29 mouse cellular contexts compared by ENCODE assay signal in genomic region chr14:24760926-24761325, GRCm38 (mm10).
A peak's percentile ranks its signal among the peaks of the same experiment; 100 is the strongest.
DNase-seq lines count a peak whose midpoint lies in the region; ATAC-seq and TF ChIP-seq lines count a peak whose summit lies in the region.
"Had no signal": no experiment of that assay in that cellular context is flagged by ENCODE, and none has a peak within 500 bp of the region (broad histone marks: within the 10 kb centered on the region; RNA-seq: fewer than 3 reads in every experiment).

No protein-coding gene starts in this region.

- no peaks in the 10 kb centered on the region for H3K9me3 ChIP-seq in hindbrain, embryonic 10.5 days
- H3K9me3 ChIP-seq in hindbrain, postnatal 0 days (ENCODE audit: low read length) = no peaks in the 10 kb centered on the region
- H3K9me3 ChIP-seq in forebrain, embryonic 16.5 days (ENCODE audit: control insufficient read depth, low read length) = no peaks in the 10 kb centered on the region
- no peaks in the 10 kb centered on the region for H3K9me3 ChIP-seq in midbrain, embryonic 12.5 days
- H3K9me3 ChIP-seq: embryonic facial prominence, embryonic 12.5 days; heart, embryonic 15.5 days; intestine, embryonic 15.5 days; limb, embryonic 15.5 days; liver, embryonic 15.5 days; lung, embryonic 15.5 days; megakaryocyte, embryonic 14.5 days; neural tube, embryonic 12.5 days; stomach, embryonic 15.5 days had no signal

- peak overlapping the region; percentile 53 for H3K27ac ChIP-seq in hindbrain, embryonic 10.5 days
- H3K27ac ChIP-seq in hindbrain, postnatal 0 days = no peak overlapping the region
- peak overlapping the region; percentile 24; the same call in 1 of the 2 replicates for H3K27ac ChIP-seq in forebrain, embryonic 16.5 days (ENCODE audit: low read length)
- peak overlapping the region; percentile 39 for H3K27ac ChIP-seq in midbrain, embryonic 12.5 days (replicated peaks)
- H3K27ac ChIP-seq: embryonic facial prominence, embryonic 12.5 days; heart, embryonic 15.5 days; intestine, embryonic 15.5 days; left cerebral cortex, adult 2 months; limb, embryonic 15.5 days; liver, embryonic 15.5 days; lung, embryonic 15.5 days; neural tube, embryonic 12.5 days; stomach, embryonic 15.5 days had no signal

- H3K4me2 ChIP-seq in hindbrain, postnatal 0 days (ENCODE audit: low read depth, low read length) = no peak overlapping the region
- H3K4me2 ChIP-seq in forebrain, embryonic 16.5 days (ENCODE audit: low read length) = no peak overlapping the region
- H3K4me2 ChIP-seq in midbrain, embryonic 12.5 days (replicated peaks) = no peak overlapping the region
- H3K4me2 ChIP-seq: embryonic facial prominence, embryonic 12.5 days; heart, embryonic 15.5 days; intestine, embryonic 15.5 days; limb, embryonic 15.5 days; liver, embryonic 15.5 days; lung, embryonic 15.5 days; neural tube, embryonic 12.5 days; stomach, embryonic 15.5 days had no signal

- H3K4me3 ChIP-seq in hindbrain, embryonic 10.5 days = no peak overlapping the region
- no peak overlapping the region for H3K4me3 ChIP-seq in hindbrain, postnatal 0 days (ENCODE audit: low read length)
- no peak overlapping the region for H3K4me3 ChIP-seq in forebrain, embryonic 16.5 days (replicated peaks; ENCODE audit: low read length)
- H3K4me3 ChIP-seq in midbrain, embryonic 12.5 days = no peak overlapping the region
- H3K4me3 ChIP-seq: embryonic facial prominence, embryonic 12.5 days; erythroblast, embryonic 14.5 days; gastrocnemius, adult 2 months; heart, embryonic 15.5 days; intestine, embryonic 15.5 days; left cerebral cortex, adult 2 months; limb, embryonic 15.5 days; liver, embryonic 15.5 days; lung, embryonic 15.5 days; neural tube, embryonic 12.5 days; stomach, embryonic 15.5 days had no signal

- intact Hi-C loops in heart, postnatal 25 days (cut with DNase I) = no loop called here

- H3K9ac ChIP-seq in hindbrain, postnatal 0 days (replicated peaks; ENCODE audit: low read length) = no peak overlapping the region
- H3K9ac ChIP-seq in forebrain, embryonic 16.5 days (replicated peaks; ENCODE audit: low read depth, low read length) = no peak overlapping the region
- H3K9ac ChIP-seq in midbrain, embryonic 12.5 days (replicated peaks) = no peak overlapping the region
- H3K9ac ChIP-seq: embryonic facial prominence, embryonic 12.5 days; heart, embryonic 15.5 days; intestine, embryonic 15.5 days; limb, embryonic 15.5 days; liver, embryonic 15.5 days; lung, embryonic 15.5 days; neural tube, embryonic 12.5 days; stomach, embryonic 15.5 days had no signal

- no peak for ATAC-seq in hindbrain, postnatal 0 days
- ATAC-seq in forebrain, embryonic 16.5 days = peak; percentile 41; the same call in 1 of the 2 replicates
- peak; percentile 72 for ATAC-seq in midbrain, embryonic 12.5 days (ENCODE audit: low FRiP score, low read depth)
- ATAC-seq: CD4-positive, CD25-positive, alpha-beta regulatory T cell, adult 4 months; intestine, embryonic 15.5 days had no signal

- DNase-seq in hindbrain, embryonic 10.5 days (ENCODE audit: low spot score) = no peak
- no peak for DNase-seq in hindbrain, postnatal 0 days (ENCODE audit: low spot score)
- DNase-seq in right cerebral cortex, postnatal 4 days = no peak
- DNase-seq in thymus, postnatal 4 days = no peak
- no peak for DNase-seq in heart, postnatal 25 days (ENCODE audit: low spot score)
- DNase-seq: adrenal gland, postnatal 25 days; cerebellum, adult 9-11 months; gastrocnemius, adult 2 months; heart, postnatal 4 days; kidney, adult 8-10 months; kidney, postnatal 10 days; lung, postnatal 36 days; retina, postnatal 1 day; right cerebral cortex, postnatal 25 days; thymus, adult 18-20 months had no signal

- no peaks in the 10 kb centered on the region for H3K27me3 ChIP-seq in hindbrain, embryonic 10.5 days (ENCODE audit: insufficient read depth, poor library complexity, severe bottlenecking)
- no peaks in the 10 kb centered on the region for H3K27me3 ChIP-seq in hindbrain, postnatal 0 days (ENCODE audit: insufficient read depth, low read length)
- H3K27me3 ChIP-seq in forebrain, embryonic 16.5 days (replicated peaks; ENCODE audit: control insufficient read depth, insufficient read depth, low read length) = no peaks in the 10 kb centered on the region
- H3K27me3 ChIP-seq in midbrain, embryonic 12.5 days = no peaks in the 10 kb centered on the region; the same call in 1 of the 2 replicates
- H3K27me3 ChIP-seq: embryonic facial prominence, embryonic 12.5 days; heart, embryonic 15.5 days; intestine, embryonic 15.5 days; limb, embryonic 15.5 days; liver, embryonic 15.5 days; lung, embryonic 15.5 days; neural tube, embryonic 12.5 days; stomach, embryonic 15.5 days had no signal

- H3K4me1 ChIP-seq in hindbrain, embryonic 10.5 days (replicated peaks) = peaks cover 71% of the 10 kb centered on the region
- peaks cover 16% of the 10 kb centered on the region for H3K4me1 ChIP-seq in hindbrain, postnatal 0 days (ENCODE audit: insufficient read depth, low read length)
- peaks cover 57% of the 10 kb centered on the region for H3K4me1 ChIP-seq in forebrain, embryonic 16.5 days (replicated peaks; ENCODE audit: control insufficient read depth, insufficient read depth, low read length)
- H3K4me1 ChIP-seq in midbrain, embryonic 12.5 days = peaks cover 63% of the 10 kb centered on the region
- H3K4me1 ChIP-seq: liver, embryonic 15.5 days; megakaryocyte, embryonic 14.5 days had no signal

- WGBS in hindbrain, embryonic 10.5 days = 78% methylated on average over 1 of the region's 1 CpGs
- 61% methylated on average over 1 of the region's 1 CpGs for WGBS in hindbrain, postnatal 0 days
- WGBS in forebrain, embryonic 16.5 days = 50% methylated on average over 1 of the region's 1 CpGs
- WGBS in midbrain, embryonic 12.5 days = 32% methylated on average over 1 of the region's 1 CpGs

- H3K36me3 ChIP-seq in hindbrain, embryonic 10.5 days = no peaks in the 10 kb centered on the region
- no peaks in the 10 kb centered on the region for H3K36me3 ChIP-seq in hindbrain, postnatal 0 days (ENCODE audit: insufficient read depth, low read length)
- H3K36me3 ChIP-seq in forebrain, embryonic 16.5 days (ENCODE audit: control insufficient read depth, insufficient read depth) = no peaks in the 10 kb centered on the region
- no peaks in the 10 kb centered on the region for H3K36me3 ChIP-seq in midbrain, embryonic 12.5 days
- H3K36me3 ChIP-seq: embryonic facial prominence, embryonic 12.5 days; heart, embryonic 15.5 days; intestine, embryonic 15.5 days; limb, embryonic 15.5 days; liver, embryonic 15.5 days; lung, embryonic 15.5 days; neural tube, embryonic 12.5 days; stomach, embryonic 15.5 days had no signal

- TF ChIP-seq CTCF in hindbrain, postnatal 0 days (IDR thresholded peaks at IDR 0.05; ENCODE audit: low read depth) = no peak
